Mouse (Mus musculus): ENCODE measurements at regions not wholly inside any gene's neighbourhood (a gene's known extent, or its start where the extent isn't known, plus 50 kb on each side); places are given as distances from the start of the nearest gene placed in this dataset.
"Not testable (repeated sequence)": the region's sequence is repeated elsewhere in the genome, so short reads cannot be mapped to it uniquely, and the experiment has no call there.

GRCm38 (mm10) chr13:58663316-58663715 lies 52.6 kb upstream of the Slc28a3 start:
- Histone ChIP-seq H3K4me1 (replicated peaks; ENCODE audit: control insufficient read depth, insufficient read depth) (no peaks in the 10 kb centered on the region), H3K9me3 (ENCODE audit: control insufficient read depth, low read length) (no peaks in the 10 kb centered on the region), H3K36me3 (ENCODE audit: control insufficient read depth, insufficient read depth, low read length) (no peaks in the 10 kb centered on the region), H3K4me2 (replicated peaks; ENCODE audit: low read depth) (no peak overlapping the region), H3K9ac (ENCODE audit: low read length) (no peak overlapping the region), H3K4me3 (ENCODE audit: low read depth, low read length) (no peak overlapping the region), H3K27ac (replicated peaks) (no peak overlapping the region), H3K27me3 (ENCODE audit: control insufficient read depth, insufficient read depth, low read length) (no peaks in the 10 kb centered on the region)
- WGBS, result 66% methylated on average over 4 of the region's 4 CpGs
- TF ChIP-seq EP300 (optimal IDR thresholded peaks at IDR 0.05), result no peak
- no peak for TF ChIP-seq CTCF (IDR thresholded peaks at IDR 0.05; ENCODE audit: low read depth)
- DNase-seq (ENCODE audit: low spot score) (peak; percentile 29), ATAC-seq (ENCODE audit: low FRiP score, low TSS enrichment) (no peak)

- Histone ChIP-seq H3K27me3 (ENCODE audit: control insufficient read depth, insufficient read depth, low read length) (no peaks in the 10 kb centered on the region), H3K4me1 (replicated peaks; ENCODE audit: control insufficient read depth, insufficient read depth) (no peaks in the 10 kb centered on the region), H3K4me3 (ENCODE audit: low read depth, low read length) (no peak overlapping the region), H3K27ac (replicated peaks) (no peak overlapping the region), H3K4me2 (replicated peaks; ENCODE audit: low read depth) (no peak overlapping the region), H3K36me3 (ENCODE audit: control insufficient read depth, insufficient read depth, low read length) (no peaks in the 10 kb centered on the region), H3K9me3 (ENCODE audit: control insufficient read depth, low read length) (no peaks in the 10 kb centered on the region), H3K9ac (ENCODE audit: low read length) (no peak overlapping the region)
- ATAC-seq (ENCODE audit: low FRiP score, low TSS enrichment), result no peak
- WGBS, result 61% methylated on average over 21 of the region's 21 CpGs
- DNase-seq (ENCODE audit: low spot score), result no peak
- TF ChIP-seq EP300 (optimal IDR thresholded peaks at IDR 0.05) (no peak), CTCF (IDR thresholded peaks at IDR 0.05; ENCODE audit: low read depth) (no peak)
Measured at GRCm38 (mm10) chr13:58668664-58669063, 58.0 kb upstream of the Slc28a3 start.

- ATAC-seq (ENCODE audit: low FRiP score, low TSS enrichment), result no peak
- no peak for TF ChIP-seq CTCF (IDR thresholded peaks at IDR 0.05; ENCODE audit: low read depth)
- TF ChIP-seq EP300 (optimal IDR thresholded peaks at IDR 0.05), result no peak
- Histone ChIP-seq H3K27me3 (ENCODE audit: control insufficient read depth, insufficient read depth, low read length) (no peaks in the 10 kb centered on the region), H3K9me3 (ENCODE audit: control insufficient read depth, low read length) (no peaks in the 10 kb centered on the region), H3K4me2 (replicated peaks; ENCODE audit: low read depth) (no peak overlapping the region), H3K4me1 (replicated peaks; ENCODE audit: control insufficient read depth, insufficient read depth) (no peaks in the 10 kb centered on the region), H3K27ac (replicated peaks) (no peak overlapping the region), H3K9ac (ENCODE audit: low read length) (no peak overlapping the region), H3K4me3 (ENCODE audit: low read depth, low read length) (no peak overlapping the region), H3K36me3 (ENCODE audit: control insufficient read depth, insufficient read depth, low read length) (no peaks in the 10 kb centered on the region)
- WGBS, result 43% methylated on average over 9 of the region's 9 CpGs
- DNase-seq (ENCODE audit: low spot score), result no peak
Measured at GRCm38 (mm10) chr13:58670206-58670605, 59.5 kb upstream of the Slc28a3 start.

GRCm38 (mm10) chr13:58675611-58676010 lies 64.9 kb upstream of the Slc28a3 start:
- H3K9me3 ChIP-seq (ENCODE audit: control insufficient read depth, low read length); H3K27me3 ChIP-seq (ENCODE audit: control insufficient read depth, insufficient read depth, low read length); H3K4me1 ChIP-seq (replicated peaks; ENCODE audit: control insufficient read depth, insufficient read depth); H3K27ac ChIP-seq (replicated peaks); H3K4me3 ChIP-seq (ENCODE audit: low read depth, low read length); H3K36me3 ChIP-seq (ENCODE audit: control insufficient read depth, insufficient read depth, low read length); DNase-seq (ENCODE audit: low spot score); ATAC-seq (ENCODE audit: low FRiP score, low TSS enrichment); H3K4me2 ChIP-seq (replicated peaks; ENCODE audit: low read depth); H3K9ac ChIP-seq (ENCODE audit: low read length): not testable (repeated sequence)
- 83% methylated on average over 1 of the region's 1 CpGs for WGBS

GRCm38 (mm10) chr13:58677521-58677920 lies 66.8 kb upstream of the Slc28a3 start:
- H3K27ac ChIP-seq (replicated peaks), result no peak overlapping the region
- no peaks in the 10 kb centered on the region for H3K36me3 ChIP-seq (ENCODE audit: control insufficient read depth, insufficient read depth, low read length)
- no peaks in the 10 kb centered on the region for H3K27me3 ChIP-seq (ENCODE audit: control insufficient read depth, insufficient read depth, low read length)
- 80% methylated on average over 7 of the region's 7 CpGs for WGBS
- no peak overlapping the region for H3K4me2 ChIP-seq (replicated peaks; ENCODE audit: low read depth)
- no peak for DNase-seq (ENCODE audit: low spot score)
- H3K9ac ChIP-seq (ENCODE audit: low read length), result no peak overlapping the region
- no peak for ATAC-seq (ENCODE audit: low FRiP score, low TSS enrichment)
- TF ChIP-seq CTCF (IDR thresholded peaks at IDR 0.05; ENCODE audit: low read depth) (no peak), EP300 (optimal IDR thresholded peaks at IDR 0.05) (no peak)
- H3K4me1 ChIP-seq (replicated peaks; ENCODE audit: control insufficient read depth, insufficient read depth), result no peaks in the 10 kb centered on the region
- no peaks in the 10 kb centered on the region for H3K9me3 ChIP-seq (ENCODE audit: control insufficient read depth, low read length)
- H3K4me3 ChIP-seq (ENCODE audit: low read depth, low read length), result no peak overlapping the region

GRCm38 (mm10) chr13:58679663-58680062 lies 69.0 kb upstream of the Slc28a3 start:
- ATAC-seq (ENCODE audit: low FRiP score, low TSS enrichment) (no peak), DNase-seq (ENCODE audit: low spot score) (no peak)
- H3K27me3 ChIP-seq (ENCODE audit: control insufficient read depth, insufficient read depth, low read length), result no peaks in the 10 kb centered on the region
- H3K4me3 ChIP-seq (ENCODE audit: low read depth, low read length), result no peak overlapping the region
- TF ChIP-seq CTCF (IDR thresholded peaks at IDR 0.05; ENCODE audit: low read depth), result no peak
- TF ChIP-seq EP300 (optimal IDR thresholded peaks at IDR 0.05), result no peak
- no peaks in the 10 kb centered on the region for H3K4me1 ChIP-seq (replicated peaks; ENCODE audit: control insufficient read depth, insufficient read depth)
- H3K4me2 ChIP-seq (replicated peaks; ENCODE audit: low read depth), result no peak overlapping the region
- H3K9ac ChIP-seq (ENCODE audit: low read length), result no peak overlapping the region
- H3K9me3 ChIP-seq (ENCODE audit: control insufficient read depth, low read length), result no peaks in the 10 kb centered on the region
- no peak overlapping the region for H3K27ac ChIP-seq (replicated peaks)
- H3K36me3 ChIP-seq (ENCODE audit: control insufficient read depth, insufficient read depth, low read length), result no peaks in the 10 kb centered on the region
- WGBS, result 63% methylated on average over 6 of the region's 6 CpGs
